Mouse (Mus musculus): ENCODE results near the gene Ropn1l. TPM values are rescaled to one million over a fixed set of nuclear protein-coding genes. Genes with fewer than 3 reads are reported as not detected.

Gene Ropn1l
- polyA plus RNA-seq, 1 experiment from 2014 or later: 7.9 TPM

- ATAC-seq (no peak), DNase-seq (no peak)
- Histone ChIP-seq H3K4me3 (ENCODE audit: low read depth, low read length) (no peak overlapping the region), H3K36me3 (replicated peaks; ENCODE audit: insufficient read depth, low read length) (no peaks in the 10 kb centered on the region), H3K4me2 (ENCODE audit: low read depth, low read length) (no peak overlapping the region), H3K27me3 (ENCODE audit: insufficient read depth, low read length) (no peaks in the 10 kb centered on the region), H3K4me1 (ENCODE audit: insufficient read depth) (0 out of 2 replicates have a peak, but pooled peaks cover under 1% of the 10 kb centered on the region), H3K9ac (replicated peaks) (no peak overlapping the region), H3K27ac (ENCODE audit: low read depth) (no peak overlapping the region), H3K9me3 (ENCODE audit: low read length) (no peaks in the 10 kb centered on the region)
- WGBS (ENCODE audit: insufficient replicate concordance): 74% methylated on average over 2 of the region's 2 CpGs
- no peak for TF ChIP-seq EP300 (IDR thresholded peaks at IDR 0.05; ENCODE audit: low read depth)
Observed at GRCm38 (mm10) chr15:31436811-31437210, 16.7 kb downstream of the Ropn1l start.

- no peak overlapping the region for H3K4me2 ChIP-seq (ENCODE audit: low read depth, low read length)
- ATAC-seq: no peak
- no peak for TF ChIP-seq CTCF (IDR thresholded peaks at IDR 0.05; ENCODE audit: low read depth)
- no peak for TF ChIP-seq EP300 (IDR thresholded peaks at IDR 0.05; ENCODE audit: low read depth)
Observed at GRCm38 (mm10) chr15:31436083-31436482, 17.5 kb downstream of the Ropn1l start.

GRCm38 (mm10) chr15:31433768-31434167 is 19.8 kb downstream of the Ropn1l start:
- TF ChIP-seq EP300 (IDR thresholded peaks at IDR 0.05; ENCODE audit: low read depth): no peak
- no peak for TF ChIP-seq CTCF (IDR thresholded peaks at IDR 0.05; ENCODE audit: low read depth)
- H3K4me3 ChIP-seq (ENCODE audit: low read depth, low read length): no peak overlapping the region
- DNase-seq (no peak), ATAC-seq (no peak)
- WGBS (ENCODE audit: insufficient replicate concordance): 59% methylated on average over 7 of the region's 7 CpGs
- H3K27ac ChIP-seq (ENCODE audit: low read depth): no peak overlapping the region
- H3K27me3 ChIP-seq (ENCODE audit: insufficient read depth, low read length): no peaks in the 10 kb centered on the region
- no peak overlapping the region for H3K4me2 ChIP-seq (ENCODE audit: low read depth, low read length)
- no peaks in the 10 kb centered on the region for H3K9me3 ChIP-seq (ENCODE audit: low read length)
- H3K36me3 ChIP-seq (replicated peaks; ENCODE audit: insufficient read depth, low read length): no peaks in the 10 kb centered on the region
- H3K9ac ChIP-seq (replicated peaks): no peak overlapping the region
- 0 out of 2 replicates have a peak, but pooled peaks cover 3% of the 10 kb centered on the region for H3K4me1 ChIP-seq (ENCODE audit: insufficient read depth)

More at GRCm38 (mm10) chr15:31436083-31436482, 17.5 kb downstream of the Ropn1l start:
- H3K4me1 ChIP-seq (ENCODE audit: insufficient read depth): 0 out of 2 replicates have a peak, but pooled peaks cover 3% of the 10 kb centered on the region
- H3K9ac ChIP-seq (replicated peaks): no peak overlapping the region
- H3K27ac ChIP-seq (ENCODE audit: low read depth): no peak overlapping the region
- WGBS (ENCODE audit: insufficient replicate concordance): 36% methylated on average over 1 of the region's 1 CpGs
- H3K4me3 ChIP-seq (ENCODE audit: low read depth, low read length): no peak overlapping the region
- H3K9me3 ChIP-seq (ENCODE audit: low read length): no peaks in the 10 kb centered on the region
- H3K36me3 ChIP-seq (replicated peaks; ENCODE audit: insufficient read depth, low read length): no peaks in the 10 kb centered on the region
- H3K27me3 ChIP-seq (ENCODE audit: insufficient read depth, low read length): no peaks in the 10 kb centered on the region
- no peak for DNase-seq

- H3K9me3 ChIP-seq (ENCODE audit: low read length): no peaks in the 10 kb centered on the region
- WGBS (ENCODE audit: insufficient replicate concordance): 79% methylated on average over 8 of the region's 8 CpGs
- ATAC-seq: no peak
- no peaks in the 10 kb centered on the region for H3K36me3 ChIP-seq (replicated peaks; ENCODE audit: insufficient read depth, low read length)
- TF ChIP-seq EP300 (IDR thresholded peaks at IDR 0.05; ENCODE audit: low read depth): no peak
- no peak for DNase-seq
- H3K27ac ChIP-seq (ENCODE audit: low read depth): no peak overlapping the region
- H3K4me1 ChIP-seq (ENCODE audit: insufficient read depth): 0 out of 2 replicates have a peak, but pooled peaks cover 3% of the 10 kb centered on the region
- H3K27me3 ChIP-seq (ENCODE audit: insufficient read depth, low read length): no peaks in the 10 kb centered on the region
- H3K4me3 ChIP-seq (ENCODE audit: low read depth, low read length): no peak overlapping the region
- no peak overlapping the region for H3K4me2 ChIP-seq (ENCODE audit: low read depth, low read length)
- H3K9ac ChIP-seq (replicated peaks): no peak overlapping the region
Observed at GRCm38 (mm10) chr15:31431847-31432246, 21.7 kb downstream of the Ropn1l start.

- Histone ChIP-seq H3K9ac (replicated peaks) (no peak overlapping the region), H3K4me2 (ENCODE audit: low read depth, low read length) (no peak overlapping the region), H3K4me3 (ENCODE audit: low read depth, low read length) (no peak overlapping the region), H3K36me3 (replicated peaks; ENCODE audit: insufficient read depth, low read length) (no peaks in the 10 kb centered on the region), H3K9me3 (ENCODE audit: low read length) (no peaks in the 10 kb centered on the region), H3K27ac (ENCODE audit: low read depth) (no peak overlapping the region), H3K4me1 (ENCODE audit: insufficient read depth) (0 out of 2 replicates have a peak, but pooled peaks cover 3% of the 10 kb centered on the region), H3K27me3 (ENCODE audit: insufficient read depth, low read length) (no peaks in the 10 kb centered on the region)
- DNase-seq (no peak), ATAC-seq (no peak)
- WGBS (ENCODE audit: insufficient replicate concordance): 82% methylated on average over 2 of the region's 2 CpGs
- TF ChIP-seq EP300 (IDR thresholded peaks at IDR 0.05; ENCODE audit: low read depth) (no peak), CTCF (IDR thresholded peaks at IDR 0.05; ENCODE audit: low read depth) (no peak)
Observed at GRCm38 (mm10) chr15:31430014-31430413, 23.5 kb downstream of the Ropn1l start.

GRCm38 (mm10) chr15:31429429-31429828 is 24.1 kb downstream of the Ropn1l start:
- H3K4me3 ChIP-seq (ENCODE audit: low read depth, low read length): no peak overlapping the region
- WGBS (ENCODE audit: insufficient replicate concordance): 73% methylated on average over 7 of the region's 7 CpGs
- DNase-seq (no peak), ATAC-seq (no peak)
- H3K4me1 ChIP-seq (ENCODE audit: insufficient read depth): 0 out of 2 replicates have a peak, but pooled peaks cover 3% of the 10 kb centered on the region
- no peak overlapping the region for H3K4me2 ChIP-seq (ENCODE audit: low read depth, low read length)
- H3K9me3 ChIP-seq (ENCODE audit: low read length): no peaks in the 10 kb centered on the region
- TF ChIP-seq CTCF (IDR thresholded peaks at IDR 0.05; ENCODE audit: low read depth): no peak
- TF ChIP-seq EP300 (IDR thresholded peaks at IDR 0.05; ENCODE audit: low read depth): no peak
- no peaks in the 10 kb centered on the region for H3K27me3 ChIP-seq (ENCODE audit: insufficient read depth, low read length)
- no peak overlapping the region for H3K9ac ChIP-seq (replicated peaks)
- H3K36me3 ChIP-seq (replicated peaks; ENCODE audit: insufficient read depth, low read length): no peaks in the 10 kb centered on the region
- no peak overlapping the region for H3K27ac ChIP-seq (ENCODE audit: low read depth)

- Histone ChIP-seq H3K4me2 (ENCODE audit: low read depth, low read length) (no peak overlapping the region), H3K9ac (replicated peaks) (no peak overlapping the region), H3K4me1 (ENCODE audit: insufficient read depth) (0 out of 2 replicates have a peak, but pooled peaks cover 3% of the 10 kb centered on the region), H3K27ac (ENCODE audit: low read depth) (no peak overlapping the region), H3K27me3 (ENCODE audit: insufficient read depth, low read length) (no peaks in the 10 kb centered on the region), H3K4me3 (ENCODE audit: low read depth, low read length) (no peak overlapping the region), H3K9me3 (ENCODE audit: low read length) (no peaks in the 10 kb centered on the region), H3K36me3 (replicated peaks; ENCODE audit: insufficient read depth, low read length) (no peaks in the 10 kb centered on the region)
- no peak for TF ChIP-seq CTCF (IDR thresholded peaks at IDR 0.05; ENCODE audit: low read depth)
- TF ChIP-seq EP300 (IDR thresholded peaks at IDR 0.05; ENCODE audit: low read depth): no peak
- DNase-seq (no peak), ATAC-seq (no peak)
- WGBS (ENCODE audit: insufficient replicate concordance): 82% methylated on average over 12 of the region's 12 CpGs
Observed at GRCm38 (mm10) chr15:31428571-31428970, 25.0 kb downstream of the Ropn1l start.

Measured in liver, postnatal 0 days (tissue).